Mouse (Mus musculus): Measurements from ENCODE around the gene Nudcd3. TPM values are rescaled to one million over a fixed set of nuclear protein-coding genes. Genes with fewer than 3 reads are reported as not detected.

The Nudcd3 gene
- polyA plus RNA-seq, 1 experiment from 2014 or later = 40.3 TPM

Other genes starting within 250 kb of the Nudcd3 start
- 67.4 and 77.4 TPM in 2 replicates for gene Ykt6, start 244.7 kb downstream of the Nudcd3 start, polyA plus RNA-seq (2015; fragmentation: Nextera tagmentation; extraction: Ambion mirVana)
- gene Camk2b, start 134.1 kb downstream of the Nudcd3 start, polyA plus RNA-seq (2015; fragmentation: Nextera tagmentation; extraction: Ambion mirVana) = 2.6 and 4.4 TPM in 2 replicates
- 0.24 and 0.37 TPM in 2 replicates for gene A730071L15Rik, start 386 bp downstream of the Nudcd3 start, polyA plus RNA-seq (2015; fragmentation: Nextera tagmentation; extraction: Ambion mirVana)
- gene Npc1l1, start 29.7 kb upstream of the Nudcd3 start, polyA plus RNA-seq (2015; fragmentation: Nextera tagmentation; extraction: Ambion mirVana) = 0.07 and 0.13 TPM in 2 replicates
- gene Ddx56, start 67.4 kb upstream of the Nudcd3 start, polyA plus RNA-seq (2015; fragmentation: Nextera tagmentation; extraction: Ambion mirVana) = 81.0 and 91.8 TPM in 2 replicates
- gene Tmed4, start 74.5 kb upstream of the Nudcd3 start, polyA plus RNA-seq (2015; fragmentation: Nextera tagmentation; extraction: Ambion mirVana) = 104 and 106 TPM in 2 replicates
- gene Ogdh, start 91.2 kb upstream of the Nudcd3 start, polyA plus RNA-seq (2015; fragmentation: Nextera tagmentation; extraction: Ambion mirVana) = 91.4 and 101 TPM in 2 replicates
- 10.0 TPM in 2 replicates for gene Zmiz2, start 188.7 kb upstream of the Nudcd3 start, polyA plus RNA-seq (2015; fragmentation: Nextera tagmentation; extraction: Ambion mirVana)
- gene Ppia, start 215.0 kb upstream of the Nudcd3 start, polyA plus RNA-seq (2015; fragmentation: Nextera tagmentation; extraction: Ambion mirVana) = 4,193 and 4,412 TPM in 2 replicates
- gene H2afv, start 244.0 kb upstream of the Nudcd3 start, polyA plus RNA-seq (2015; fragmentation: Nextera tagmentation; extraction: Ambion mirVana) = 402 and 435 TPM in 2 replicates